Mouse (Mus musculus) hindbrain, embryonic 16.5 days (tissue): Measurements from ENCODE around the gene Pcolce. TPM values are rescaled to one million over a fixed set of nuclear protein-coding genes. Genes with fewer than 3 reads are reported as not detected.
A peak's percentile ranks its signal among the peaks of the same experiment; 100 is the strongest.

Experiments
- ATAC-seq: fragments of 200-750 bp; cut with Nextera tagmentation; 2 replicates; pipeline ENCODE4 v1.8.0; 2017; ENCODE audit warnings: moderate TSS enrichment, moderate library complexity
- H3K27ac ChIP-seq: fragments of 300-500 bp; sonication (generic); 2 replicates; pipeline ENCODE4 v1.5.1; 2014; ENCODE audit warnings: low read depth, mild to moderate bottlenecking, control low read depth, low read length, moderate library complexity
- H3K27me3 ChIP-seq: fragments of 300-500 bp; sonication (generic); replicated peaks from 2 replicates; pipeline ENCODE4 v1.6.1; 2014; ENCODE audit warnings: low read length; ENCODE audit not compliant: control insufficient read depth, insufficient read depth
- H3K36me3 ChIP-seq: fragments of 300-500 bp; sonication (generic); 2 replicates; pipeline ENCODE4 v1.6.1; 2014; ENCODE audit warnings: mild to moderate bottlenecking, low read length, moderate library complexity, mixed read lengths; ENCODE audit not compliant: control insufficient read depth, insufficient read depth
- H3K4me1 ChIP-seq: fragments of 300-500 bp; sonication (generic); 2 replicates; pipeline ENCODE4 v1.6.1; 2014; ENCODE audit warnings: low read depth, low read length; ENCODE audit not compliant: control insufficient read depth, insufficient read depth
- H3K4me2 ChIP-seq: fragments of 300-500 bp; sonication (generic); 2 replicates; pipeline ENCODE4 v1.6.1; 2014; ENCODE audit warnings: mild to moderate bottlenecking, low read length, control low read depth, moderate library complexity
- H3K4me3 ChIP-seq: fragments of 300-500 bp; sonication (generic); 2 replicates; pipeline ENCODE4 v1.5.1; 2014; ENCODE audit warnings: mild to moderate bottlenecking, low read length, control low read depth, moderate library complexity
- H3K9ac ChIP-seq: fragments of 300-500 bp; sonication (generic); 2 replicates; pipeline ENCODE4 v1.6.1; 2014; ENCODE audit warnings: low read depth, mild to moderate bottlenecking, control low read depth, low read length, moderate library complexity
- H3K9me3 ChIP-seq: fragments of 300-500 bp; sonication (generic); 2 replicates; pipeline ENCODE4 v1.6.1; 2014; ENCODE audit warnings: mild to moderate bottlenecking, low read length, moderate library complexity; ENCODE audit not compliant: control insufficient read depth
- WGBS: fragments of 180-500 bp; shearing (Covaris S2); extraction: QIAGEN DNeasy Blood & Tissue Kit; methylation state at CpG from one replicate; pipeline ENCODE4 v1.1.7; 2014; 5-methylcytosine and 5-hydroxymethylcytosine counted together
- polyA plus RNA-seq: library from polyadenylated mRNA; unstranded; fragments of >200 nt; fragmentation: Nextera tagmentation; extraction: Ambion mirVana; gene quantifications from 2 replicates; pipeline ENCODE4 v1.2.1, GENCODE M21; 2015

Pcolce gene
- polyA plus RNA-seq, 1 experiment from 2014 or later, result 23.3 TPM

- H3K4me3 ChIP-seq, result peak overlapping the region; percentile 32
- no peaks in the 10 kb centered on the region; the same call in 1 of the 2 replicates for H3K27me3 ChIP-seq
- peaks cover 5% of the 10 kb centered on the region; the same call in 1 of the 2 replicates for H3K4me1 ChIP-seq
- H3K4me2 ChIP-seq, result peak overlapping the region; percentile 52
- H3K9me3 ChIP-seq, result no peaks in the 10 kb centered on the region
- 27% methylated on average over 27 of the region's 27 CpGs for whole genome bisulfite sequencing
- peak; percentile 85 for ATAC-seq
- H3K9ac ChIP-seq, result peak overlapping the region; percentile 67
- peak overlapping the region; percentile 79 for H3K27ac ChIP-seq
- no peaks in the 10 kb centered on the region for H3K36me3 ChIP-seq
Measured at GRCm38 (mm10) chr5:137583670-137584169, 29.9 kb downstream of the Pcolce start.

DNA sequence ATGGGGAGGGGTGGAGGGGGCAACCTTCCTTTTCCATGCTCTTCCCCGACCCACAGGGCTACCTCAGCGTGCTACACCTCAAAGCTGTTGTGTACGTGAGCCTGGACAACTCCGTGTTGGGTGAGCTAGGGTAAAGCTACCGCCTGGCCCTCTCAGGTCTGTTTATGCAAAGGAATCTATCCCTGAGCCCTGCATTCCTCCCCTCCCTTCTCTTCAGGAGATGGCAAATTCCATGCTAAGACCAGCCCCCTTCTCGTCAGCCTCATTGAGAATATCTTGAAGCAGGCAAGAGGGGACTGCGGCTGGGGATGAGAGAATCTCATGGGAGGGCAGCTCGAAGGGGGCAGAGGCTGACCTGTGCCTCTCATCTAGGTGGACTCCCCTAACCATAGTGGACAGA lies 30.9 kb downstream of the Pcolce start:
- H3K4me3 ChIP-seq, result peak overlapping the region; percentile 32

DNA sequence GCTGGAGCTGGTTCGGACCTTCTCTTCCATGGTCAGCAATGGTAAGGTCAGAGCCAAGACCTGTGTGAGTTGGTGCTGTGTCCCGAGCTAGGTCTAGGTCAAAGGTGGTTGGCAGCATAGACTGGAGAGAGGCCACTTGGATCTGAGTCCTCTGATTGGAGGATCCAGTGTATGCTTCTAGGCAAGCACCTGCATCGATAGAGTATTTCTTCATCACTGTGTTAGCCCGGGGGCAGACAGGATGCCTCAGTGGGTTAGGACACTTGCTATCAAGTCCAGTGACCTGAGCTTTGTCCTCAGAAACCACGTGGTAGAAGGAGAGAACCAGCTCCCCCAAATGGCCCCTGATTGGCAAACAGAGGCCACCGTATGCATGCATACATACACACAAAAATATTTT lies 33.3 kb downstream of the Pcolce start:
- no peaks in the 10 kb centered on the region; the same call in 1 of the 2 replicates for H3K27me3 ChIP-seq
- H3K27ac ChIP-seq, result no peak overlapping the region
- H3K4me2 ChIP-seq, result no peak overlapping the region
- WGBS, result 72% methylated on average over 6 of the region's 6 CpGs
- H3K36me3 ChIP-seq, result no peaks in the 10 kb centered on the region
- H3K4me3 ChIP-seq, result no peak overlapping the region
- ATAC-seq, result no peak
- H3K4me1 ChIP-seq, result peaks cover 5% of the 10 kb centered on the region; the same call in 1 of the 2 replicates
- H3K9me3 ChIP-seq, result no peaks in the 10 kb centered on the region
- no peak overlapping the region for H3K9ac ChIP-seq

More for the DNA sequence above, 30.9 kb downstream of the Pcolce start:
- Histone ChIP-seq H3K27me3 (no peaks in the 10 kb centered on the region; the same call in 1 of the 2 replicates), H3K9ac (peak overlapping the region; percentile 67), H3K9me3 (no peaks in the 10 kb centered on the region), H3K27ac (no peak overlapping the region; the same call in 1 of the 2 replicates), H3K36me3 (no peaks in the 10 kb centered on the region), H3K4me2 (peak overlapping the region; percentile 52), H3K4me1 (peaks cover 5% of the 10 kb centered on the region; the same call in 1 of the 2 replicates)
- WGBS, result 42% methylated on average over 8 of the region's 8 CpGs
- no peak for ATAC-seq

DNA sequence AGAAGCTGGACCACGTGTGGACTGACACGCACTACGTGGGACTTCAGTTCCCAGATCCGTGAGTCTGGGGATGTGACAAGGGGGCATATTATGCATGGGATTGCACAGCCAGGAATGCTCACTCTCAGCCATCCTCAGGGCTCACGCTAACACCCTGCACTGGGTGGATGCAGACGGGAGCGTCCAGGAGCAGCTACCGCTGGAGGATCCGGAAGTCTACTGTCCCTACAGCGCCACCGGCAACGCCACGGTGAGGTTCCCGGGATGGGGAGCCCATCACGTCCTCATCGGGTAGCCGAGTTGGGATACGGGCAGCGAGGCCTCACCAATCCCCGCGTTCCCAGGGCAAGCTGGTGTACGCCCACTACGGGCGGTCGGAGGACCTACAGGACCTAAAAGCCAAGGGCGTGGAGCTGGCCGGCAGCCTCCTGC lies 39.1 kb downstream of the Pcolce start:
- H3K9me3 ChIP-seq, result no peaks in the 10 kb centered on the region
- 7% methylated on average over 27 of the region's 27 CpGs for WGBS
- peak; percentile 58; the same call in 1 of the 2 replicates for ATAC-seq
- peak overlapping the region; percentile 58 for H3K9ac ChIP-seq
- no peaks in the 10 kb centered on the region for H3K36me3 ChIP-seq
- no peaks in the 10 kb centered on the region for H3K27me3 ChIP-seq
- peak overlapping the region; percentile 52 for H3K4me2 ChIP-seq
- H3K4me3 ChIP-seq, result peak overlapping the region; percentile 18
- H3K27ac ChIP-seq, result no peak overlapping the region
- 0 out of 2 replicates have a peak, but pooled peaks cover 2% of the 10 kb centered on the region for H3K4me1 ChIP-seq

GRCm38 (mm10) chr5:137570691-137571586 lies 42.6 kb downstream of the Pcolce start:
- H3K9ac ChIP-seq, result no peak overlapping the region
- H3K4me1 ChIP-seq, result 0 out of 2 replicates have a peak, but pooled peaks cover 2% of the 10 kb centered on the region
- H3K4me3 ChIP-seq, result no peak overlapping the region
- no peak overlapping the region for H3K4me2 ChIP-seq
- no peaks in the 10 kb centered on the region for H3K9me3 ChIP-seq
- 82% methylated on average over 17 of the region's 17 CpGs for WGBS
- H3K27ac ChIP-seq, result no peak overlapping the region
- H3K36me3 ChIP-seq, result peaks cover 9% of the 10 kb centered on the region; the same call in 1 of the 2 replicates
- no peak for ATAC-seq
- H3K27me3 ChIP-seq, result no peaks in the 10 kb centered on the region

DNA sequence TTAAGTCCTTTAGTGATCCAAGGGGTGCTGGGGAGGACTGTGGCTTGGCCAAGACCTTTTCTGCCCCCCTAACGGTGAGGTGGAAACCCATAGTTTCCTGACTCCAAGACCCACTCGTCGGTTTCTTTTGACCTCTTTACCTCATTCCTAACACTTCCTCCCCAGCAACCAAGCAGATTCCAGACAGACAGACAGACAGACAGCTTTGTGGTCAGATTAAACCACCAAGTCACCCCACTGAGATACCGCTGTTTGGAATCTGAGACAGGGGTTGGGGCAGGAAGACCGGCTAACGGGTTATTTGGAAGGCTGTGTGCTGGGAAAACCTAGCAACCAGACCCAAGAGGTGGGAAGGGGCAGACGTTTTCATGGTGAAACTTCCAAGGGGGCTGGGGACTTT lies 43.4 kb downstream of the Pcolce start:
- Histone ChIP-seq H3K36me3 (peaks cover 9% of the 10 kb centered on the region; the same call in 1 of the 2 replicates), H3K27ac (no peak overlapping the region), H3K9me3 (no peaks in the 10 kb centered on the region), H3K9ac (no peak overlapping the region), H3K4me3 (no peak overlapping the region), H3K4me2 (no peak overlapping the region), H3K4me1 (peaks cover 4% of the 10 kb centered on the region; the same call in 1 of the 2 replicates), H3K27me3 (no peaks in the 10 kb centered on the region)
- 46% methylated on average over 7 of the region's 7 CpGs for WGBS
- no peak for ATAC-seq

DNA sequence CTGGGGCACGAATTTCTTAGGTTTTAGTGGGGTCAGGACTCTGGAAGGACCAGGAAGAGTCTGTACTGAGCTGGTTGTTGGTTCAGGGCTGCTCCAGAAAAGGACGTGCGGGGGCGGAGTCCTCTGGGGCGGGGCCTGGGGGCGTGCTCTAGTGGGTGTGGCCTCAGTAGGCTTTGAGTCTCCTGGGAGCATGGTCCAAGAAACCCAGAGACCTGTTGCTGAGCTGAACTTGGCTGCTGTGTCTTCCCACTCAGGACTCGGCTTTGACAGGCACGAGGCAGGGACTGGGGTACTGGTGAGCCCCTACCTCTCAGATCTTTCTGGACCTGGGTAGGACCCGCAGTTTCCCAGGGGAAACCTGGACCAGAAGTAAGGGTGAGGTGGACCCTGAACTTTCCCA lies 43.9 kb downstream of the Pcolce start, which contains the start of gene Tfr2:
TSS of gene Tfr2 (plus strand) at position 176 of the 400 bp plus-strand sequence.
- Histone ChIP-seq H3K4me1 (peaks cover 4% of the 10 kb centered on the region; the same call in 1 of the 2 replicates), H3K4me2 (no peak within 1 kb of the TSS), H3K9me3 (no peaks in the 10 kb centered on the region), H3K36me3 (peaks cover 10% of the 10 kb centered on the region), H3K9ac (no peak within 1 kb of the TSS), H3K27me3 (no peaks in the 10 kb centered on the region), H3K4me3 (no peak within 1 kb of the TSS), H3K27ac (no peak within 1 kb of the TSS)
- no peak for ATAC-seq
- 37% methylated on average over 9 of the region's 9 CpGs for WGBS

- ATAC-seq, result no peak
- no peak overlapping the region for H3K27ac ChIP-seq
- no peak overlapping the region for H3K9ac ChIP-seq
- no peaks in the 10 kb centered on the region for H3K27me3 ChIP-seq
- H3K4me1 ChIP-seq, result peaks cover 2% of the 10 kb centered on the region; the same call in 1 of the 2 replicates
- 73% methylated on average over 12 of the region's 12 CpGs for WGBS
- H3K36me3 ChIP-seq, result peaks cover 13% of the 10 kb centered on the region
- no peak overlapping the region for H3K4me3 ChIP-seq
- no peak overlapping the region for H3K4me2 ChIP-seq
- no peaks in the 10 kb centered on the region for H3K9me3 ChIP-seq
Measured at GRCm38 (mm10) chr5:137569031-137569430, 44.6 kb downstream of the Pcolce start.
